Mouse (Mus musculus) mouse trophoblast stem cell (cell line): Measurements from ENCODE around the gene Gm14288.
"Not testable (repeated sequence)": the region's sequence is repeated elsewhere in the genome, so short reads cannot be mapped to it uniquely, and the experiment has no call there.

Experiments used
- in situ Hi-C, 2 experiments: fragments of 300-500 bp; cut with MseI, MboI; formaldehyde crosslinking; loops; 2 replicates in 1 of 2; 3 replicates in 1 of 2; pipeline ENCODE4 v1.15.1; 2025

Gene Gm14288

GRCm38 (mm10) chr2:175800993-175801392 lies at the start of gene Gm14288:
Gene Gm14288 (minus strand): TSS chr2:175801093.
- in situ Hi-C loops = not testable (repeated sequence)

DNA sequence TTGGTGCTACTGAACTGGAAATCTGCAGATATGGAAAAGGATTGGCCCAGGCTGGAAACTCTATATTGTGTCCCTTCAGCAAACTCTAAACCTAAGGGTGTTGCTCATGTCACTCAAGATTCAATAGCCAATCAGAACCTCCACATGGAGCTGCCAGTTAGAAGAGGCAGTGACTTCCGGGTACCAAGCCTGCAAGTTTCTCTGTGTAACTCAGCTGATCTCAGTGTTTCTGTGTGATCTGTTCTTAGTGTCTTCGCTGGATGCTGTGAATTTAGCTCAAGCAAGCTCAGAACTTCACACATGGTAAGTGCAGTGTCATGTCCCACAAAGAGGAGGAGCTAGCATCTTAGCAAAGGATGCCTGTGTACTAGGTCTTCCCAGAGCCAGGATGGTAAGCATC lies 59.7 kb downstream of the Gm14288 start, which contains the start of gene Gm2007:
TSS of gene Gm2007 (plus strand) at position 301 of the 400 bp plus-strand sequence.
- in situ Hi-C loops = not testable (repeated sequence)
